Mouse (Mus musculus): ENCODE measurements around the gene Rnf151. TPM values are rescaled to one million over a fixed set of nuclear protein-coding genes. Genes with fewer than 3 reads are reported as not detected.
A peak's percentile ranks its signal among the peaks of the same experiment; 100 is the strongest.
"Not testable (repeated sequence)": the region's sequence is repeated elsewhere in the genome, so short reads cannot be mapped to it uniquely, and the experiment has no call there.

Rnf151 gene
- total RNA-seq, 2 experiments from 2014 or later, result not detected

DNA sequence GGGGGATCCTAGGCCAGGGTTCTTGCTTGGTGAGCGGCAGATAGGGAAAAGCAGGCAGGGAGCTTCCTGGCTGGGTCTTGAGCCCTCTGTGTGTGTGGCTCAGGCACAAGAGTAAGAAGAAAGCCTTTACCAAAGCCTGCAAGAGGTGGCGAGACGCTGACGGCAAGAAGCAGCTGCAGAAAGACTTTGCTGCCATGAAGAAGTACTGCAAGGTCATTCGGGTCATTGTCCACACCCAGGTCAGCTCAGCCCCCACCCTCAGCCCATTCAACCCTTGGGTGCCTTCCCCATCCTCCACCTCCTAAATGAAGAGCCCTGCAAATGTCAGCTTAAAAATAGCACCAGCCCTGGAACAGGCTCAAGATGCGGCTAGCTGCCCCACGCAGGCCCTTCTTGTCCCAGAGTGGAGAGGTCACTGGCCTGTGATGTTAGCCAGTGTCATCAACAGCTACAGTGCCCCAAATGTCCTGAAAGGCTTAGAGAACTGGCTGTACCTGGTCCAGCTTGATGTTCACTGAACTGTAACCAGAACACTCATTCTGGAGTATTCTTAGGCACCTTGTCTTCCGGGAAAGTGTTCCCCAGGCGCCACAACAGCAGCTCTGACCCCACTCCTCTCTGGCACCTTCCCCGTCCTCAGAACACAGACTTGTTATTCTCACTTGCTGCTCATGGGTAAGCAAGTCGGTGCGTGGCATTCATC, 14.5 kb upstream of the Rnf151 start:
- DNase-seq, result no peak

DNA sequence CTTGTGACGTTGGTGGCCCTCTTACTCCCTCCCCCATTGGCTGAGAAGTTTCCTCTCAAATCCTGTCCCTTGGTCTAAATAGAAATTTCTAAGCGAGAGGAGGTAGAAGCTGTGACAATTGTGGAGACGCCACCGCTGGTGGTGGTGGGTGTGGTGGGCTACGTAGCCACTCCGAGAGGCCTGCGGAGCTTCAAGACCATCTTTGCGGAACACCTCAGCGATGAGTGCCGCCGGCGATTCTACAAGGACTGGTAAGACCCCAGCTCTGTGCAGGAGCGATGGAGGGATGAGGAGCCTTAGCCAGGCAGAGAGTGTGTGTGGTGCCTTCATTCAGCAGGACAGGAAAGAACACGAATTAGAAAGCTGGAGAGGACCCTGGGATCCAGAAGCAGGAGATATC, 12.9 kb upstream of the Rnf151 start:
- no peak for DNase-seq

GRCm38 (mm10) chr17:24729067-24729466, 11.2 kb upstream of the Rnf151 start:
- no peak for DNase-seq

GRCm38 (mm10) chr17:24728184-24728583, 10.3 kb upstream of the Rnf151 start:
- DNase-seq, result no peak

- DNase-seq, result no peak
These were observed 9.8 kb upstream of the Rnf151 start, which contains the start of gene Rpl3l for GRCm38 (mm10) chr17:24727618-24728017. Gene Rpl3l, plus strand, starts transcription at chr17:24727820.

DNA sequence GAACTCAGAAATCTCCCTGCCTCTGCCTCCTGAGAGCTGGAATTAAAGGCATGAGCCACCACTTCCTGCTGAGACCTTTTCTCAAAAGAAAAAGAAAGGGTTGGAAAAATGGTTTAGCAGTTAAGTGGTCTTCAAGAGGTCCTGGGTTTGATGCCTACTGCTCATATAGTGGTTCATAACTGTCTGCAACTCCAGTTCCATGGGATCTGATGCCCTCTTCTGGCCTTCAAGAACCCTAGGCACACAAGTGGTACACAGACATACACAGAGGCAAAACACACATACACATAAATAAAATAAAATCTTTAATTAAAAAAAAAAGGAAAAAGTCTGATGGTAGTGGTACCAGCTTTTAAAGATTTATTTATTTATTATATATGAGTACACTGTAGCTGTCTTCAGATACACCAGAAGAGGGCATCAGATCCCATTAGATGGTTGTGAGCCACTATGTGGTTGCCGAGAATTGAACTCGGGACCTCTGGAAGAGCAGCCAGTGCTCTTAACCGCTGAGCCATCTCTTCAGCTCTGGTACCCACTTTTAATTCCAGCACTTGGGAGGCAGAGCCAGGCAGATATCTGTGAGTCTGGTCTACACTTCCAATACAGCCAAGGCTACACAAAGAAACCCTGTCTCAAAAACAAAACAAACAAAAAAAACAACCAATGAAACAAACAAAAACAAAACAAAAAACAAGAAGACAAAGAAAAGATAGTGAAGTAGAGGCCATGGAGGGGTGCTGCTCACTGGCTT, 8.0 kb upstream of the Rnf151 start:
- DNase-seq, result no peak

- DNase-seq, result peak; percentile 91 to 95
These were observed 6.3 kb upstream of the Rnf151 start, which contains the start of gene Ndufb10 for GRCm38 (mm10) chr17:24724184-24724583. Gene Ndufb10, minus strand, starts transcription at chr17:24724478.

DNA sequence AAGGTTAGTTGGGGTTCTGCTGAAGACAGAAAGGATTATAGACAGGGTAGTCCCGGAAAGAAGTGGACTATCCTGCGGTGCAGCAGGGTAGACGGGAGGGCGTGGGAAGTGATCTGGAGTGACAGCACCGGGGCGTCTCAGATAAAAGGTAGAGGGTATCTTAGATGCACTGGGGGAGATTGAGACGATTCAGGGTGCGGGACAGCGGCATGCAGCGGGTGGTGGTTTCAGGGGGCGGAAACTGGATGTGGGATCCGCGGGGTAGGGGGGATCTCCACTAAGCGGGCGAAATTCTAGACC, 6.0 kb upstream of the Rnf151 start:
- DNase-seq, result no peak

- DNase-seq, result no peak
These were observed 5.4 kb upstream of the Rnf151 start for GRCm38 (mm10) chr17:24723122-24723880.

GRCm38 (mm10) chr17:24722220-24722924, 4.5 kb upstream of the Rnf151 start:
- DNase-seq, result no peak

- not testable (repeated sequence) for DNase-seq
These were observed 3.6 kb upstream of the Rnf151 start for GRCm38 (mm10) chr17:24721383-24721955.

GRCm38 (mm10) chr17:24720616-24721015, 2.8 kb upstream of the Rnf151 start:
- DNase-seq, result not testable (repeated sequence)

DNA sequence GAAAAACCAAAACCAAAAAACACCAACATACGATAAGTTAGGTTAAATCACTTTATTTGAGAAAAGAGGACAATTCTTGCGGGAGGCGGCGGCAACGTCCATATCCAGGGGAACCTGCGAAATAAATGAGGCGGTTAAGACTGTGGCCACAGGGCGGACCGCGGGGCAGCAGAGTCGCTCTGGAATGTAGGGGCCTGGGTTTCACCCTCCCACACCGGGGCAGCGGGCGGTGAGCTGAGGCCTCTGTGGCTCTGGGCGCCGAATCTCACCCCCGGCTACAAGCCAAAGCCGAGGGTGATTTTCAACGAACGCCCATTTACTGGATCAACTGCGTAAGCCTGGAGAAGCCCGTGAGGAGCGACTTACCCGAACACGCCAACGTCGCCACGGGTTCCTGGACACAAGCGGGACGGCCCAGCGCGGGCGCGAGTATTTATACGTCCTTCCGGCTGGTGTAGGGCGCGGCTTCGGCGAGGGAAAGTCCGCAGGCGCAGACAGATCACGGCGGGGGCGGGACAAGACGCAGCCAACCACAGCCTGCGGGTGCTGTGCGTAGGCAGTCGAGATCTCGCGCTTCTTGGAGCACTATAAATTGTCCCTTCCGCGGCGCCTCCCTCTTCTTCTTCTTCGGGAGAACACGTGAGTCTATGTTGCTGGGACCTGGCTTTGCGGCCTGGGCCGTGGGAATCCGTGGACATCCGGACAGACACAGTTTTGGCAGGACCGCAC, 1.8 kb upstream of the Rnf151 start:
- peak; percentile 97 to 98 for DNase-seq

- DNase-seq, result not testable (repeated sequence)
These were observed 1.1 kb upstream of the Rnf151 start for GRCm38 (mm10) chr17:24718938-24719337.

DNA sequence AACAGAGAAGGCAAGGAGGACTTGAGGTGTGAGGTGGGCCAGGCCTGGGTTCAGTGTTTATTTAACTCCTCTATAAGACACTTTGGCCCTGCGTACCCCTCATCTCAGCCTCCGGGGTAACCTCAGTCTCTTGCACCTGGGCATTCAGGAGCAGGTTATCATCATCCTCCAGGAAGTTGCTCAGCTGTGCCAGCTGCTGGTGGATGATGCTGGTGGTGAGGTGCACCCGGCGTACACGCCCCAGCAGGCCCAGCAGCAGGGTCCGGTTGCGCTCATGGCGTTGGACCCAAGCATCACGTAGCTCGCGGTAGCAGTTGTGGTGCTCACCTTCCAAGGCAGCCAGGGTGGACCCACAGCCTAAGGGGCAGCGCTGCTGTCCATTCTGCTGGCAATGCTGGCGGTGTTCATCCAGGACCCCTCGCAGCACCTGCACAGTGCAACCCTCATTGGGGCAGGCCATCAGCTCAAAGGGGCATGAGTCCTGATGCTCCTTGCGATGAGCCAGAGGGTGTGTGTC, 1.6 kb downstream of the Rnf151 start:
- DNase-seq, result no peak

- no peak for DNase-seq
These were observed 2.3 kb downstream of the Rnf151 start for GRCm38 (mm10) chr17:24715556-24715955.

DNA sequence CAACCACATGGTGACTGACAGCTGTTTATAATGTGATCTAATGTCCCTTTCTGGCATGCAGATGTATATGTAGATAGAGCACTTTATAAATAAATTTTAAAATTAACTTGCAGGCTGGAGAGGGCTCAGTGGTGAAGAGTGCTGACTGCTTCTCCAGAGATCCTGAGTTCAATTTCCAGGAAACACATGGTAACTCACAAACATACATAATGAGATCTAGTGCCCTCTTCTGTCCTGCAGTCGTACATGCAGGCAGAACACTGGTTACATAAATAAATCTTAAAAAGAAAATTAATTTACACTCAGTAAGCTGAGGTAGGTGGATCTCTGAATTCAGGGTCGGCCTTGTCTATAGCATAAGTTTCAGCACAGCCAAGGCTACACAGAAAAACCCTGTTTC, 9.2 kb downstream of the Rnf151 start:
- no peak for DNase-seq

DNA sequence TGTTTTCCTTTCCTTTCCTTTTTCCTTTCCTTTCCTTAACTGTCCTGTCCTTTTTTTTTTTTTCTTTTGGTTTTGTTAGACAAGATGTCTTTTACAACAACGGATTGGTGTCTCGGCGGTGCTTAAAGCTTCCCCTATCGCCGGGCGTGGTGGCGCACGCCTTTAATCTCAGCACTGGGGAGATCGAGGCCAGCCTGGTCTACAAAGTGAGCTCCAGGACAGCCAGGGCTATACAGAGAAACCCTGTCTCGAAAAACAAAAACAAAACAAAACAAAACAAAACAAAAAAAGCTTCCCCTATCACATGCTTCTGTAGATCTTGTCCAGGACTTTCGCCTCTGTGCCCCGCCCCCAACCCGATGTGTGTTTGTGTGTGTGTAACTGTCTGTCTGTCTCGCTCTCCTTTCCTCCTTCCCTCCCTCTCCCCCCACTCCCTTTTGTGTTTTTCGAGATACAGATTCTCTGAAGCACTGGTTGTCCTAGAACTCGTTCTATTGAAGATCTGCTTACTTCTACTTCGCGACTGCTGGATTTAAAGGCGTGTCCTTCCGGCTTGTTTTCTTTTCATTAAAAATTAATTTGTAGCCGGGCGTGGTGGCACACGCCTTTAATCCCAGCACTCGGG, 9.9 kb downstream of the Rnf151 start:
- DNase-seq, result no peak

GRCm38 (mm10) chr17:24706982-24707800, 10.7 kb downstream of the Rnf151 start, which contains the start of gene Tbl3:
Gene Tbl3, minus strand, starts transcription at chr17:24707660.
- peak; percentile 93 for DNase-seq

GRCm38 (mm10) chr17:24705821-24706220, 12.0 kb downstream of the Rnf151 start:
- DNase-seq, result no peak

Data from layer of hippocampus, postnatal 36 days (tissue).